Mouse (Mus musculus): Measurements from ENCODE around the gene Hinfp.

DNA sequence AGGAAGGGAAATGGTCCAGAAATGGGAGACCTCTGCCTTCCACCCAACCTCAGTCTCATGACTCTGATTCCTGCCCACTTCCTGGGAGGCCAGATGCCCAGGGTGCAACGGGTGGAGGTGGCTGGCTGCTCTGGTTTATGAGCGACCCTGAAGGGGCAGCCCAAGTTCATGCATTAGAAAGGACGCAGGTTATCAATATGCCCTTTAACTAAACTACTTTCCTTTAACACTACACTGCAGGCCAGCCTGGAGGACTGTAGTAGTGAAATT is 13.3 kb upstream of the Hinfp start:
- no peak for TF ChIP-seq CTCF (IDR thresholded peaks at IDR 0.05; ENCODE audit: low read depth)
- TF ChIP-seq EP300 (IDR thresholded peaks at IDR 0.05; ENCODE audit: low read depth), result no peak

All from liver, postnatal 0 days (tissue).